Mouse (Mus musculus): ENCODE results near the gene Atg13.

DNA sequence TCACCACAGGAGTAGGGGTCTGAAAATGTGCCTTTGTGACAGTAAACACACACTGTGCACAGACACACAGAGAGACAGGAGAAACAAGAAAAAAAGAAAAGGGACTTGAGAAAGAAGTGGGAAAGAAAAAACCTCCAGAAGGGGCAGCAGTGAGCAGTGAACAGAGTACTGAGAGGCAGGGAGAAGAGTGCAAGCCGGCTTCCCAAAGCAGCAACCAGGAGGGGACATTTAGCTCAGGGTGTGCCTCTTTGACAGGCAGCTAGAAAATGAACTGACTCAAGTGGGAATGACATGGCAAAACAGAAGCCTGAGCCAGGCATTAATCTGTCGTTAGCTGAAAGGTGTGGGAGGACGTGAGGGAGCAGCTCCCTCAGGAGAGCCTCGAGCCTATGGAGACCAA is 27.5 kb downstream of the Atg13 start:
- TF ChIP-seq CTCF (IDR thresholded peaks at IDR 0.05; ENCODE audit: low read depth) = peak; percentile 59
- no peak for TF ChIP-seq EP300 (IDR thresholded peaks at IDR 0.05; ENCODE audit: low read depth)
